Mouse (Mus musculus) macrophage (primary cell): ENCODE results near the gene Sorl1. TPM values are rescaled to one million over a fixed set of nuclear protein-coding genes. Genes with fewer than 3 reads are reported as not detected.

ENCODE experiments used
- H3K27ac ChIP-seq: fragments of 350-480 bp; formaldehyde crosslinking; 2 replicates; pipeline ENCODE4 v1.9.0; 2021
- H3K36me3 ChIP-seq: fragments of 350-480 bp; formaldehyde crosslinking; 2 replicates; pipeline ENCODE4 v1.9.0; 2021; ENCODE audit errors: inconsistent target
- H3K4me3 ChIP-seq: fragments of 350-480 bp; formaldehyde crosslinking; 2 replicates; pipeline ENCODE4 v1.9.0; 2021; ENCODE audit errors: inconsistent target
- H3K79me2 ChIP-seq: fragments of 350-480 bp; formaldehyde crosslinking; 2 replicates; pipeline ENCODE4 v1.9.0; 2021; ENCODE audit errors: inconsistent target
- WGBS: methylation state at CpG from one replicate; pipeline ENCODE4 v1.1.7; 2026; ENCODE audit warnings: inconsistent platforms; ENCODE audit not compliant: missing documents; 5-methylcytosine and 5-hydroxymethylcytosine counted together
- polyA plus RNA-seq: library from polyadenylated mRNA; stranded (reverse); fragments of 250-400 nt; gene quantifications from 3 replicates; pipeline ENCODE4 v1.2.4, GENCODE M21; 2018; ENCODE audit warnings: inconsistent platforms
- total RNA-seq, 78 experiments: library from RNA; depleted of rRNA; stranded (reverse); fragments of 250-400 nt; gene quantifications; 1 replicate in 9 of 78; 2 replicates in 24 of 78; 3 replicates in 43 of 78; 4 replicates in 2 of 78; pipeline ENCODE4 v1.2.4; 2018; ENCODE audit warnings: inconsistent platforms in 56 of 78

Gene Sorl1
- 10 to 100 TPM in 25 of 26 experiments, 1 to 10 TPM in 1; 8.7 to 58.9 (median 27.2) TPM for total RNA-seq (2018; cell fraction: chromatin; rRNA removed)
- total RNA-seq (2018; cell fraction: cytosol; rRNA removed), result 10 to 100 TPM in 23 of 26 experiments, 1 to 10 TPM in 3; 7.8 to 40.2 (median 19.3) TPM
- total RNA-seq (2018; cell fraction: nucleus; rRNA removed), result 10 to 100 TPM; 23.7 to 92.5 (median 48.1) TPM
- polyA plus RNA-seq, result 8.2 to 36.8 TPM (median 23.6 TPM) in 3 replicates

GRCm38 (mm10) chr9:42123713-42124576 is at the start of gene Sorl1:
TSS of gene Sorl1 (minus strand) at chr9:42124297.
- Histone ChIP-seq H3K79me2 (peaks cover 47% of the 10 kb centered on the region; the same call in 1 of the 2 replicates), H3K36me3 (no peaks in the 10 kb centered on the region), H3K4me3 (peak within 1 kb of the TSS; percentile 37), H3K27ac (no peak within 1 kb of the TSS)
- 2% methylated on average over 92 of the region's 94 CpGs for WGBS

- Histone ChIP-seq H3K27ac (no peak overlapping the region), H3K79me2 (no peaks in the 10 kb centered on the region), H3K4me3 (no peak overlapping the region), H3K36me3 (no peaks in the 10 kb centered on the region)
- WGBS, result 88% methylated on average over 3 of the region's 3 CpGs
Observed at GRCm38 (mm10) chr9:42173781-42174180, 49.7 kb upstream of the Sorl1 start.

GRCm38 (mm10) chr9:42169491-42169890 is 45.4 kb upstream of the Sorl1 start:
- H3K4me3 ChIP-seq, result no peak overlapping the region
- no peaks in the 10 kb centered on the region for H3K79me2 ChIP-seq
- H3K27ac ChIP-seq, result no peak overlapping the region
- no peaks in the 10 kb centered on the region for H3K36me3 ChIP-seq
- WGBS, result 96% methylated on average over 7 of the region's 8 CpGs

- no peak overlapping the region for H3K27ac ChIP-seq
- H3K4me3 ChIP-seq, result no peak overlapping the region
- 96% methylated on average over 7 of the region's 7 CpGs for WGBS
- no peaks in the 10 kb centered on the region for H3K36me3 ChIP-seq
- no peaks in the 10 kb centered on the region for H3K79me2 ChIP-seq
Observed at GRCm38 (mm10) chr9:42169025-42169424, 44.9 kb upstream of the Sorl1 start.

- no peaks in the 10 kb centered on the region for H3K36me3 ChIP-seq
- H3K27ac ChIP-seq, result no peak overlapping the region
- WGBS, result 78% methylated on average over 2 of the region's 2 CpGs
- H3K79me2 ChIP-seq, result no peaks in the 10 kb centered on the region
- no peak overlapping the region for H3K4me3 ChIP-seq
Observed at GRCm38 (mm10) chr9:42164930-42165329, 40.8 kb upstream of the Sorl1 start.

GRCm38 (mm10) chr9:42163011-42163410 is 38.9 kb upstream of the Sorl1 start:
- Histone ChIP-seq H3K4me3 (no peak overlapping the region), H3K79me2 (no peaks in the 10 kb centered on the region)
- 89% methylated on average over 4 of the region's 4 CpGs for WGBS

GRCm38 (mm10) chr9:42159376-42159775 is 35.3 kb upstream of the Sorl1 start:
- H3K4me3 ChIP-seq, result no peak overlapping the region
- no peaks in the 10 kb centered on the region for H3K79me2 ChIP-seq
- 87% methylated on average over 5 of the region's 5 CpGs for WGBS
- H3K36me3 ChIP-seq, result no peaks in the 10 kb centered on the region
- H3K27ac ChIP-seq, result no peak overlapping the region

More at GRCm38 (mm10) chr9:42163011-42163410, 38.9 kb upstream of the Sorl1 start:
- Histone ChIP-seq H3K36me3 (no peaks in the 10 kb centered on the region), H3K27ac (no peak overlapping the region)

- 10% methylated on average over 5 of the region's 5 CpGs for WGBS
- Histone ChIP-seq H3K27ac (no peak overlapping the region), H3K79me2 (no peaks in the 10 kb centered on the region), H3K4me3 (no peak overlapping the region), H3K36me3 (no peaks in the 10 kb centered on the region)
Observed at GRCm38 (mm10) chr9:42158652-42159051, 34.6 kb upstream of the Sorl1 start.

- H3K79me2 ChIP-seq, result no peaks in the 10 kb centered on the region
- no peak overlapping the region for H3K27ac ChIP-seq
- WGBS, result 89% methylated on average over 5 of the region's 5 CpGs
- H3K4me3 ChIP-seq, result no peak overlapping the region
- H3K36me3 ChIP-seq, result no peaks in the 10 kb centered on the region
Observed at GRCm38 (mm10) chr9:42157981-42158380, 33.9 kb upstream of the Sorl1 start.

- Histone ChIP-seq H3K4me3 (no peak overlapping the region), H3K36me3 (no peaks in the 10 kb centered on the region), H3K27ac (no peak overlapping the region), H3K79me2 (no peaks in the 10 kb centered on the region)
- WGBS, result 91% methylated on average over 3 of the region's 3 CpGs
Observed at GRCm38 (mm10) chr9:42156566-42156965, 32.5 kb upstream of the Sorl1 start.

- WGBS, result 85% methylated on average over 6 of the region's 6 CpGs
- no peak overlapping the region for H3K4me3 ChIP-seq
- no peaks in the 10 kb centered on the region for H3K36me3 ChIP-seq
- no peaks in the 10 kb centered on the region for H3K79me2 ChIP-seq
- no peak overlapping the region for H3K27ac ChIP-seq
Observed at GRCm38 (mm10) chr9:42154682-42155081, 30.6 kb upstream of the Sorl1 start.

- H3K79me2 ChIP-seq, result no peaks in the 10 kb centered on the region
- H3K36me3 ChIP-seq, result no peaks in the 10 kb centered on the region
- no peak overlapping the region for H3K4me3 ChIP-seq
- no peak overlapping the region for H3K27ac ChIP-seq
- WGBS, result 96% methylated on average over 5 of the region's 6 CpGs
Observed at GRCm38 (mm10) chr9:42148816-42149215, 24.7 kb upstream of the Sorl1 start.

GRCm38 (mm10) chr9:42148036-42148435 is 23.9 kb upstream of the Sorl1 start:
- no peak overlapping the region for H3K4me3 ChIP-seq
- no peaks in the 10 kb centered on the region for H3K79me2 ChIP-seq
- H3K27ac ChIP-seq, result no peak overlapping the region
- no peaks in the 10 kb centered on the region for H3K36me3 ChIP-seq
- 100% methylated on average over 4 of the region's 4 CpGs for WGBS

GRCm38 (mm10) chr9:42146463-42146862 is 22.4 kb upstream of the Sorl1 start:
- 5% methylated on average over 2 of the region's 2 CpGs for WGBS
- Histone ChIP-seq H3K4me3 (no peak overlapping the region), H3K36me3 (no peaks in the 10 kb centered on the region), H3K27ac (no peak overlapping the region), H3K79me2 (no peaks in the 10 kb centered on the region)

GRCm38 (mm10) chr9:42141549-42142210 is 17.6 kb upstream of the Sorl1 start:
- H3K4me3 ChIP-seq, result no peak overlapping the region
- H3K27ac ChIP-seq, result peak overlapping the region; percentile 29
- H3K79me2 ChIP-seq, result no peaks in the 10 kb centered on the region
- 6% methylated on average over 6 of the region's 6 CpGs for WGBS
- no peaks in the 10 kb centered on the region for H3K36me3 ChIP-seq
